Mouse (Mus musculus) gastrocnemius, postnatal 36 days (tissue): ENCODE results near the gene Slc9a6. TPM values are rescaled to one million over a fixed set of nuclear protein-coding genes. Genes with fewer than 3 reads are reported as not detected.

Source experiments
- DNase-seq, 2 experiments: peaks; one replicate each; pipeline ENCODE4 v3.0.0; 2022
- intact Hi-C: fragments of 180-260 bp; cut with DNase I; formaldehyde crosslinking; loops from one replicate; pipeline ENCODE4 v1.15.1; 2025
- total RNA-seq, 2 experiments: library from RNA; stranded (reverse); gene quantifications; 2 replicates each; pipeline ENCODE4 v1.2.3; 2021

Slc9a6 gene
- total RNA-seq, 2 experiments from 2014 or later, result 21.2 to 26.6 TPM

DNA sequence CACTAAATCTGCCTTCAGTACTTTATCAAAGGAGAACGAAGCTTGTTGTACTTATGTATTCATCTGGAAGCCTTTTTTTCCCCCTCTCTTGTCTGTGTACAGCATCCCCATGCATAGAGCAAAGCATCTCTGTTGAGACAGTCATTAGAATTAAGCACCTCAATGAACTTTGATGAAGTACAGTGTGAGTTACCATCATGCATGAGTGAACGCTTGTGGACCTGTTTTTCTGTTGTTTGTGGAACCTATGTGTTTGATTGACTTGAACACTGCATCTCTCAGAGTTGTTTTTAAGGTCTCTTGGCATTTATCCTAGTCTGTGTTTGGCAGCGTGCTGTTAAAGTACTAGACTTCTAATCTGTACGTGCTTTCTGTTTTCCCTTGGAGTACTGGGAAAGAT is 53.8 kb downstream of the Slc9a6 start:
- no peak for DNase-seq
- intact Hi-C loops, result no loop called here

DNA sequence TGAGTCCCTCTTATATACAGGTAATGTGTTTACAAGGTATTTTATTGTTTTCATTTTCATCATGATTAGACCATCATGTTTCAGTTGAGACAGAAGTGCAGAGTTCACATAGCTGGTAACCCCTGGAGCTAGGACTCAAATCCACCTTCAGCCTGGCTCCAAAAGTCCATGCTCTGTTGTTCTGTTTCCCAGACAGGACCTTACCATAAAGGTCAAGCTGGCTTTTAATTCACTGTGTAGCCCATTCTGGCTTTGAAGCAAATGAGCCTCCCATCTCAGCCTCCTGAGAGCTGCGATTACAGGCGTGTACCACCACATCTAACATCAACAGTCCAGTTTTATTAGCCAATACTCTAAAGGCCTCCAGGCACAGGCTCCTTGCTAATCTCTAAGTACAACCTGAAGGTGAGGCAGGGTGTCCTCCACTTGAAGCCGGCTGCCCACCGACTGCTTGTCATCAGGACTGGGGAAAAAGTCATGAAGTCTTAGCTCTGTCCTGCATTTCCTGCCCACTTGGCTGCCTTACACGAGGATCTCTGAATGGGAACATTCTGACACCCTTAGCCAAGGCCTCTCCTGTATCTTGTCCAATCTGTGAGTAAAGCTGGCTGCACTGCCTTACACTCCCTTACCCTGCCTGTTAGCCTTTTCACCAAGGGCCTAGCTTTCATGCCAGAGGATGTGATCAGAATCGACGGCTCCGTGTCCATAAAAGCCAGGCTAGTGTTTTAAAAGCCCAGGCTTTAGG is 55.8 kb downstream of the Slc9a6 start:
- DNase-seq, result peak; percentile 28 to 29
- intact Hi-C loops, result loop anchor here (5.0 kb wide), 1 partner anchor 67 kb away; the partner anchor contains the start of gene Fhl1

DNA sequence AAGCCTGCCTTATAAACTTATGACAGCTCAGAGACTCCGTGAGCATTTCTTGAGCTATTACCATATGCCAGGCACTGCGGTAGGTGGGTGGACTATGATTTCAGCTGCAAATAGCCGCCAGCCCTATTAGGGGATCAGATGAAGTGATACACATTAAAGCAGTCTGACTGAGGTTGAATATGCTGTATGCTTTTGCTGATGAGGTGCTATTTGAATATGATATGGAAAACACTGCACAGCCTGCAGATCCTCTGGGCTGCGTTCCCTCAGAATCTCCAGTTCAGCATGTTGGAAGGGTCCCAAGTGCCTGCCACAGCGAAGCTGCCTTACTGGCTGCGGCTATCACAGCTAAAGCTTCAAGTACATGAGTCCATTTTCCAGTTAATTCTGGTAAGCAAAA is 57.7 kb downstream of the Slc9a6 start:
- peak in 1 of 2 experiments; percentile 24 for DNase-seq
- intact Hi-C loops, result loop anchor here (5.0 kb wide), 1 partner anchor 65 kb away; the partner anchor contains the start of gene Fhl1

DNA sequence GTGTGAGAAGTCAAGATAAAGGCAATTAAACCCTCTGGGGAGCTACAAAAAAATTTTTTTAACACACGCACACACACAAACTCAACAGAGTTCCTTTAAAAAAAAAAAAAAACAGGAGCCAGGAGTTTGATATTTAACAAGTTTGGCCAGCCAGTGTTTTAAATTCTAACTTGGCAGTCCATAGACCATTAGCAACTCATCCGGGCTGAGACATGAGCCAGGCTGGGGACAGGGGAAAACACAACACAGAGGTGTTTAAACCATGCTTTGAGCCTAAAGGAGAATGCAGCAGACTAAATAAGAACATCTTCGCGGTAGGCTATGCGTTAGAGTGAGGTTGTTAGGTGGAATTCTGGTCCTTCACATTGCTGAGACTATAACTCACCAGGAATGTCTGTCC is 58.5 kb downstream of the Slc9a6 start:
- intact Hi-C loops, result loop anchor here (5.0 kb wide), 1 partner anchor 64 kb away; the partner anchor contains the start of gene Fhl1
- DNase-seq, result no peak

DNA sequence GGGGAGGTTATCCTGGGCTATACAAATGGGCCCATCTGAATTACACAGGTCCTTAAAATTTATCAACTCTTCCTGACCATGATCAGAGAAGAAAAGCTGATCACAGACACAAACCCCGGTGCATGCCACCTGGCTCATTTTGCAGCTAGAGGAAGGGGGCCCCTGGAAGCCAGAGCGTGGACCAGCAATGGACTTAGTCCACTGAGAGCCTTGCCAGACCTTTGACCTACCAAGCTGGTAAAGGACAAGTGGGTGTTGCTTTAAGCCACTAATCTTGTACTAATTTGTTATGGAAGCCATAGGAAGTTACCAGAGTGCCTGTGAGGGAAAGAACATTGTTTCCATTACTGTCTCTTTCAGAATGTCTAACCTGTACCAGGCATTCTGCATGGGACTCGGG is 58.9 kb downstream of the Slc9a6 start:
- no peak for DNase-seq
- intact Hi-C loops, result loop anchor here (5.0 kb wide), 1 partner anchor 64 kb away; the partner anchor contains the start of gene Fhl1

DNA sequence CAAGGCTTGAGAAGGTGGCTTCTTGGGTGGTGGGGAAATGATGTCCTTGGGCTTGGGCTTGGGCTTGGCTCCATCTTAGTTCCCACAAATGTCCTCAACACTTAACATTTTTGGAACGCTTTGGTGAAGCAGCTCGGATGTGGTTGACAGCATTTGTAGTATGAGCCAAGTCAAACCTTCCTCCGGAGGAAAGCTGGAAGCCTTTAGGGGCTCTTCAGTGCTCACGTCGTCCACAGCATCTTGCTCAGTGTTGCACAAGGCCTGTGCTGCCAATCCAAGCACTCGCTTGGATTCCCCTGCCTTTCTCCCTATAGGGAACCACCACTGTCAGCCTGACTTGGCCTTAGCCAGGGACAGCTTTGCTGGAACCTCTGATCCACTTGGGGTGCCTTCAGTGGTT is 66.0 kb downstream of the Slc9a6 start:
- intact Hi-C loops, result no loop called here
- no peak for DNase-seq

DNA sequence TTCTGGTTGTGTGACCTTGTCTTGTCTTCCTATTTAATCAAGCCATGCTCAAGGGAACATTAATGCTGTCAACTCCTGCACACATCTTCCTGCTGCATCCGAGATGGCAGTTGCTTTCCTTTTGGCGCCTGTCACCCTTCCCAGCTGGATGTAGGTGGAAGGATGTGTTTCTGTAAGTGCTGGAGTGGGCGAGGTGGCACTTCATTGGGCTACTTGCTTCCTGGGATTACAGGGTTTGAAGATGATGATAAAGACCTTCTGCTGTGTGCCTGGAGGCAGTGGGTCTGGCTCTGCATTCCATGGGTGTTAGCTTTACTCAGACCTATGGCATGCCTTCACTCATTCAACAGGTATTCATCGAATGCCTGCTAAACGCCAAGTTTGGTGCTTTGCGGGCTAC is 68.2 kb downstream of the Slc9a6 start:
- intact Hi-C loops, result no loop called here
- no peak for DNase-seq

DNA sequence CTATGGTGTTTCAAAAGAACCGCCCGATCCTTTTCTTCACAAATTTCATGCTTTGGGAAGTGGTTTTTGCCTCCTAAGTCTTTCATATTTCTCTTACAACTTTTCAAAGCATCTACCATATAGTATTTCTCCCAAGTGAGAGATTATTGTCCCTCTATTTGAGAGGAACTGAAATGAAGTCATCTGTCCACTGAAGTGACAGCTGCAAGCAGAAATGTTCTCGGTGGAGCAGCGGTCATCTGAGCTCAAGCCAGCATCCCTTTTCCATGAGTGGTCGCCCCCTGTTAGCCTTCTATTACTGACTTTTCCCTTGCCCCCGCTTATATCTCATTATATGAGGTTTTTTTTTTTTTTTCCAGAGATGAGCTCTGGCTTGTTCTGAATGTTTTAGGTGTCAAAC is 69.5 kb downstream of the Slc9a6 start:
- intact Hi-C loops, result no loop called here
- DNase-seq, result no peak

DNA sequence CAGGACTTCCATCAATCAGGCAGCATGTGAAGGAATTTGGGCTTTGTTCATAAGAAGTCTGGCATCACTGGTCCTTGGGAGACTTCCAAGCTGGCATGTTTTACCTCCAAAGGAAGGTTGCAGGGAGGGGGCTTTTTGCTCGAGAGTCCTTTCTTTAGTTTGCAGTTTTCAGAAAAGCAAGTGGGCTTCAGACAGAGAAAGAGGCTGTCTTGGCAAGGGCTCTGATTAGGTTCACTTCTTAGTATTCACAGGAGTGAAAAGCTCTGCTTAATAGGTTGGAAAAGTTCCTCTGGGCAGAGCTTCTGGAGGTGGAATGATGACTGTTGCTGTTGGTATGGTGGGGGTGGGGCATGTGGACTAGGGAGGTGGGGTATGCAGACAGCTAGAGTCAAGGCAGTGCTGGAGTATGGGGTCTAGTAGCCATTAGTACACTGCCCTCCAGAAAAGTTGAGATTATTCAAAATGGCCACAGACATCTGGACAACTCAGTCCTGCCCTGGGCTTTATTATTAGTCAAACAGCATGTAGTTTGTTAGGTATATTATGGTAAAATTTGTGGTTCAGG is 72.7 kb downstream of the Slc9a6 start:
- intact Hi-C loops, result no loop called here
- DNase-seq, result no peak

DNA sequence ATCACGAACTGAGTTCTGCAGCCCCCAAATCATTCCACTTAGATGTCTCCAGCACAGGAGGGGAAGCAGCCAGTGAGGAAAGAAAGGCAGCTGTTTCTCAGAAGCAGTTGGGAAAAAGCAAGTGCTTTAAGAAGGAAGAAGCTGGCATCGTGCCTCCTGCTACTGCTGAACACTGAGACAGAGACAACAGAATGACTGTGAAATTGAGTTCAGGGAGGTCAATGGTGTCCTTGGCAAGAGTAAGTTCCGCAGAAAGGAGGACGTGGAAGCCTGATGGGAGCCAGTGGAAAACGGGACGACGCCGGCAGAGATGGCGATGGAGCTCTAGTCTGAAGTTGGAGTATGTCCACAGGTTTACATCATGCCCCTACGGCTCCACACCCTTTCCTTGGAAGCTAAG is 74.0 kb downstream of the Slc9a6 start:
- intact Hi-C loops, result no loop called here
- DNase-seq, result peak in 1 of 2 experiments; percentile 6

DNA sequence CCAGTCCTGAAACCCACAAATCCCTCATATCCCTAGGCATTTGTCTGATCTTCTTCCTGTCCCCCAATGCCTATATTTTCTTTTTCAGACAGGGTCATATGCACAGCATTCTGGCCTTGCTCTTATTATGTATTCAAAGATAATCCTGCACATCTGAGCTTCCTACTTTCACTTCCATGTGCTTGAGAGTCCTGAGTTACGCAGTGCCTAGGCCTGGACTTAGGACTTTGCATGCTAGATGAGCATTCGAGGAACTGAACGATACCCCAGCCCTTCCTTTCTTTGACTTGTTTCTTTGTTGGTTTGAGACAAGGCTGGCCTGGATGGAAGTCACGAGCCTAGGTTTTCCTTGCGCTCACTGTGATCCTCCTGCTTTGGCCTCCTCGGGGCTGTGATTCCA is 83.0 kb downstream of the Slc9a6 start:
- DNase-seq, result no peak
- intact Hi-C loops, result no loop called here

DNA sequence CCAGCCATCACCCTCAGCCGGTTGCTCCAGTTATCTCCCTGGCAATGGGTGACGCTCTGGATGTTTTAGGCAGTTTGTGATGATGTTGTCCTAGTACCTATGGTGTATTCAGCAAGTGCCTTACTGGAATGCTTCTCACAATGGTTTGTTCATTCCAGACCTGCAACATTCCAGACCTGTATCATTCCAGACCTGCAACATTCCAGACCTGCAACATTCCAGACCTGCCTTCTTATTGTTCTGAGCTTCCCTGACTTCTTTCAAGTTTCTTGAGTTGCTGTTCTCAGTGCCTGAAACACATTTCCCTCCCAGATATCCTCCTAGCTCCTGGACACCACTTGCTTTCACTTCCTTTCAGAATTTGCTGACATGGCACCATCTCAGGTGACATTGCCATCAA is 85.0 kb downstream of the Slc9a6 start:
- DNase-seq, result no peak
- intact Hi-C loops, result no loop called here

DNA sequence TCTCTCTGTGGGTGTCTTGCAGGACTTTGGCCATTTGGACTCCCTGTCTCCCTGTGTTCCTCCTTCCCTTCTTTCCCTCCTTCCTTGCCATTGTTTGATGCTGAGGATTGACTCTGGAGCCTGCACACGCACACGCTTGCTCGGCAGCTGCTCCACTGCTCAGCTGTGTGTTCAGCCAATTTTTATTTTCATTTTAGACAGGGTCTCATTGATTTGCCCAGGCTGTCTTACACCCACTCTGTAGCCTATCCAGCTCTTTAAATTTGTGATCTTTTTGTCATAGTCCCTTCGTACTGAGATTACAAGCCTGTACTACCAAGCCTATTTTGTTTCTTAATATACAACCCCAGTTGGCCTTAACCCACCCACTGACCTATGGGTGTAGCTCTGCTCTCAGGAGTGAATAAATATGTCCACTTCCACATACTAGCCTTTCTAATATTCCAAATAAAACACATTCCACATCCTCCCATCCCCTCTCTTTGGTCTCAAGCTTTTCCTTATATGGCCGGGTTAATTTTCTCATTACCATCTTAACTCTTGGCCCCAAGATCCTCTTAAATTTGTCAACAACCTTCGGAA is 87.7 kb downstream of the Slc9a6 start:
- intact Hi-C loops, result no loop called here
- DNase-seq, result no peak

DNA sequence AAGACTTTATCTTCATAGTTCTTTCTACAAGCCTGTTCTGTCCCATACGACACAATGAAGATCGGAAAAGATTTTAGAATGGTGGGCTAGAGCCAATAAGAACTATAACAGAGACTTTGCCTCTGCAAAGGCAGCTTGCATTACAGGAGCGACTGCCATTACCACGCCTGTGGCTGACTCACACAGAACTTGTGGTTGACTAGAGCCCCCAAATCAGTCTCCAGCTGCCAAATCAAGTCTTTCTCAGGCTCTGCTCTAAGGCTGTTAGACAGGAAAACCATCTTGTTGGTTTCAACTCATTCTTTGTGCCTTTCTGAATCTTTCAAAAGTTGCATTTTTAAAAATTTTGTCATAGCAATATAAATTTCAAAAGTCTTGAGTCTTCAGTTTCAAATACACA is 88.3 kb downstream of the Slc9a6 start:
- DNase-seq, result no peak
- intact Hi-C loops, result no loop called here

DNA sequence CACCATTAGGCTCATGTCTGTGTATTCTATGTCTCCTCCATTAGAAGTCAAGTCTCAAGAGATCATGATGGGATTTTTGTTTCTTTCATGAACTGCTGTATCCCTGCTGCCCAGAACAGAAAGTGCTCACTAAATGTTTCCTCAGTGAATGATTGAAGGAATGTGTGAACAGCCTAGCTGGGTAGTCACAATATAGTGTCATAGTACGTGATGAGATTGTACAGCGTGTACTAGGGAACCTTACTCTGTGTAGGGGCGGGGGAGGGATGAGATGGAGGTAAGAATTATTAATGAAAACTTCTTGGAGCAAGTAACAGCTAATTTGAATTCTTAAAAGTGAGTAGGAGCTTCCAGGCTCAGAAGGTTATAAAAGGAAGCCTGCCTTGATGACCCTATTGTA is 91.7 kb downstream of the Slc9a6 start:
- intact Hi-C loops, result no loop called here
- no peak for DNase-seq

DNA sequence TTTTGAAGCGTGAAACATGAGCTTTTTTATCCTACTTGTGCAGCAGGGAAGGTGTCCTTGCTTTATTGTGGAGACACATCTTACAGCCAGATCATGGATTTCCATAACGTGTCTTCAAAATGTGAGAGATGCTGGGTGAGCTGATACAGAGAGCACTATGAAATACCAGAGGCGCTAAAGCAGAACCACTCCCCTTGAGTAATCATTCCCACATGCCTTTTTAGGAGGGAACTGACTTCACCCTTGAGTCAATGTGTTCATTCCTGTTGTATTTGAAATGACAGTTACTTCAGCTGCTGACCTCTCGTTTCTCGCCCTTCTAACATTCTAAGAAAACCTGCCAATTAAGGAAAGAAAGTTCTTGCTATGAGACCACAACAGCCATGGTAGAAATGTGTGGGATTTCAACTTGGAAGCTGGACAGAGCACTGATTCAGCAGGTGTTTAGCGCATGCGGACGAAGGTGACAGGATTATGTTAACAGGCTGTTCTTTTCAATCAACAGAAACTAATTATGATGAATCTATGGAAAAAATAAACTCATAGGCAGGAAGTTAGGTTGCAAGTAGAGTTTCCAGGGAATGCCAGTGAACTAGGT is 94.5 kb downstream of the Slc9a6 start:
- no peak for DNase-seq
- intact Hi-C loops, result no loop called here

DNA sequence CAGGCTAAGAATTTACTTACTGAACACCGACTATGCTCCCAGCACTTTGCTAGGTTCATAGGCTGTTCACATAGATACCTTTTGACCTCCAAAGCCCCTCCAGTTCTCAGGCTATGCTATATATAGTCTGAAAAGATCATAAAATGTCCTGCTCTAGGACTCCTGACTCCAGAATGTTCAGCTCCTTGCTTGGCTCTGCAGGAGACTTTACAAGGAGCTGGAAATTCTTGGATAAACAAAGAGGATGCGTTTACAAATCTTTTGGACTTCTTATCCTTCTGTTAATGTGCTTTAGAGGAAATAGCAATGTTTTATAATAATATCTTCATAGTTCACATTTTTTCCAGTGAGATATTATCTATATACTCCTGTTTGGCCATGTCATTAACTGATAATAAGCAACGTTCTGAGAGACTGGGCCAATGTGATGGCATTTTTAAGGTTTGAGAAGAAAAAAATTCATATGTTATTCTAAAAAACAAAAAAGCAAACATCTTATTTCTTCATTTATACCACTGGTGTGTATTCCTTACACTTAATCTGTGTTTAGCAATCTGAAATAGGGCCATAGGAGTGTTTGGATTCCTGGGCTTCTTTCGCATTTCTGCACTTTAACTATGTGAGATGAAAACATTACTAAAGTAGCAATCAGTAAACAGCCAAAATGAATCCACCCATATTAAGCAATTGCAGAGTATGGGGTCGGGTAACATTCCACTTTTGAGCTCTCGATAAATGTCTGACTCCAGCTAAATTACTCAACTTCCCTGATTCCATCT is 99.2 kb downstream of the Slc9a6 start:
- no peak for DNase-seq
- intact Hi-C loops, result no loop called here

DNA sequence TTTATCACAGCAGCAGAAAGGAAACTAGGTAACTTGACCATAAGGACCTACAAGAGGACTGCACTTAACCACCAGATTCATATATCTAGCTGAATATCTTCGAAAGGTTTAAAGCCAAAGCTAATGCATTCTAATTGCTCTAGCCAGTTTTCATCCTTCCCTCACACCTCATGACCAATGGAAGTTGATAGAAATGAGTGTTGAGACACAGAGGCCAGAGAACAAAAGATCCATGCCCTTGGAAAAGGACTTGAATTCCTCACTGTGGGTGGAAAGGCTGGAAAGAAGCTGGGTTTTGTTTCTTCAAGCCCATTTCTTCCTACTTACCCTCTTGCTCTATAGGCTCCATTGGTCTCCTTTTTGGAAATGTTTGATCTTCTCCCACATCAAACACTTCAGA is 101.0 kb downstream of the Slc9a6 start:
- intact Hi-C loops, result no loop called here

DNA sequence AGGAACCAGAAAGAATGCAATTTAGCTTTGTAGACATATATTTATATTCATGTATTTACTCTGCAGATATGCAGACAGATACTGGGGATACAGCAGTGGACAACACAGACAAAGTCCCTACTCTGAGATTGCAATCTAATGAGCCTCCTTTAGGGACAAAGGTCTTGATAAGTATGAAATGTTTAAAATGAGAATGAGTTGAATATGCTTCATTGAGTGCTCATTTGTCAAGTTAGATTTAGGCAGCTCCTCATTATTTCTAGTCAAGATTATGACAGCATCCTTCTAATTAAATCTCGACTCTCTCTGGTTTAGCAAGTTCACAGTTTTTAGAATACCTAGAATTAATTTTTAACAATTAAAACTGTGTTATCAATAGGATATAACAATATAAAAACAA is 103.1 kb downstream of the Slc9a6 start:
- intact Hi-C loops, result no loop called here
- no peak for DNase-seq

More for the DNA sequence above, 101.0 kb downstream of the Slc9a6 start:
- DNase-seq, result no peak
